Comparison of ENCODE assay signal across 26 mouse cellular contexts in the genomic region with DNA sequence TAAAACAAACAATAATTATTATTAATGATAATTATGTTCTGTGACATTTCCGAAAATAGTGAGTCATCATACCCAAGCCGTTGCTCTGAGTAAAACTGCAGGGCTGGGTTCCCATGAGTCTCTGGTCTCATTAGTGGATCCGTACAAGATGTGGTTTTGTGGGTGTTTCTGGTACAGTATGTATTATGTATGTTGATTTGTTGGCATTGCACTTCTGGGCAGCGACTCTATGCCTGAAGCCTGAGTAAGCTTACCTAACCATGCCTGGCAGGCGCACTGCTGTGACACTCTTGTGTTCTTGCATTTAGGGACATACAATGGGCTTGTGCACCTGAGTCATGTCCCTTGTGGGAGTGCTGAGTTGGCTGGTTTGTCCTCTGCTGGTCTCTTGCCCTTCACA.
DNase-seq lines count a peak whose midpoint lies in the region; ATAC-seq and TF ChIP-seq lines count a peak whose summit lies in the region.
"Had no signal": no experiment of that assay in that cellular context is flagged by ENCODE, and none has a peak within 500 bp of the region (broad histone marks: within the 10 kb centered on the region; RNA-seq: fewer than 3 reads in every experiment).

No protein-coding gene starts in this region.

- H3K4me3 ChIP-seq in forebrain, embryonic 10.5 days: no peak overlapping the region
- H3K4me3 ChIP-seq in forebrain, embryonic 14.5 days (ENCODE audit: low read depth, low read length): no peak overlapping the region
- no peak overlapping the region for H3K4me3 ChIP-seq in gastrocnemius, adult 2 months
- H3K4me3 ChIP-seq: forebrain, embryonic 13.5 days; heart, embryonic 12.5 days; heart, embryonic 15.5 days had no signal

- peaks cover 42% of the 10 kb centered on the region for H3K4me1 ChIP-seq in forebrain, embryonic 10.5 days
- H3K4me1 ChIP-seq in forebrain, embryonic 14.5 days (ENCODE audit: control insufficient read depth, insufficient read depth, low read length): peaks cover 33% of the 10 kb centered on the region

- intact Hi-C loops in gastrocnemius, adult 2 months (cut with DNase I): loop anchor here (5.0 kb wide), 1 partner anchor 88 kb away; no protein-coding TSS in a partner anchor

- no peak for TF ChIP-seq CTCF in gastrocnemius, adult 2 months (IDR thresholded peaks at IDR 0.05)

- no peaks in the 10 kb centered on the region for H3K27me3 ChIP-seq in forebrain, embryonic 10.5 days (ENCODE audit: poor library complexity, severe bottlenecking)
- no peaks in the 10 kb centered on the region for H3K27me3 ChIP-seq in forebrain, embryonic 14.5 days (replicated peaks; ENCODE audit: control insufficient read depth, insufficient read depth, low read length)
- H3K27me3 ChIP-seq: forebrain, embryonic 13.5 days had no signal

- ATAC-seq in forebrain, embryonic 14.5 days: no peak
- ATAC-seq: activated CD4-positive, CD25-positive, alpha-beta regulatory T cell, adult 4 months; forebrain, embryonic 13.5 days; hindbrain, postnatal 0 days; inflammation-experienced regulatory T-cells, adult 6 months; intestine, embryonic 16.5 days had no signal

- H3K9ac ChIP-seq in forebrain, embryonic 14.5 days (ENCODE audit: low read length): no peak overlapping the region
- H3K9ac ChIP-seq: forebrain, embryonic 13.5 days; heart, embryonic 12.5 days; heart, embryonic 15.5 days; hindbrain, embryonic 14.5 days had no signal

- no peaks in the 10 kb centered on the region for H3K36me3 ChIP-seq in forebrain, embryonic 10.5 days (replicated peaks)
- no peaks in the 10 kb centered on the region for H3K36me3 ChIP-seq in forebrain, embryonic 14.5 days (ENCODE audit: control insufficient read depth, insufficient read depth, low read length)
- H3K36me3 ChIP-seq: heart, embryonic 12.5 days; heart, embryonic 15.5 days had no signal

- WGBS in forebrain, embryonic 10.5 days: 95% methylated on average over 5 of the region's 5 CpGs
- 82% methylated on average over 5 of the region's 5 CpGs for WGBS in forebrain, embryonic 14.5 days

- H3K4me2 ChIP-seq in forebrain, embryonic 14.5 days (ENCODE audit: low read length): no peak overlapping the region
- H3K4me2 ChIP-seq: forebrain, embryonic 13.5 days; heart, embryonic 12.5 days; heart, embryonic 15.5 days; hindbrain, embryonic 14.5 days had no signal

- peaks cover 9% of the 10 kb centered on the region; the same call in 1 of the 2 replicates for H3K9me3 ChIP-seq in forebrain, embryonic 10.5 days
- no peaks in the 10 kb centered on the region for H3K9me3 ChIP-seq in forebrain, embryonic 14.5 days (replicated peaks; ENCODE audit: control insufficient read depth, low read length)
- H3K9me3 ChIP-seq: forebrain, embryonic 13.5 days; heart, embryonic 12.5 days; heart, embryonic 15.5 days had no signal

- DNase-seq in forebrain, embryonic 10.5 days (ENCODE audit: extremely low spot score, low spot score): no peak
- no peak for DNase-seq in forebrain, embryonic 14.5 days (ENCODE audit: low spot score)
- no peak for DNase-seq in gastrocnemius, adult 2 months
- no peak for DNase-seq in gastrocnemius, postnatal 25 days
- DNase-seq in retina, postnatal 1 day: peak; percentile 15
- DNase-seq in retina, embryonic 14.5 days (ENCODE audit: low spot score): no peak
- no peak for DNase-seq in B cell, adult 2 months
- DNase-seq in kidney, postnatal 4 days: no peak
- DNase-seq: adrenal gland, adult 8-10 months; adrenal gland, postnatal 25 days; cerebellum, adult 18-20 months; cerebellum, adult 9-10 months; cerebellum, postnatal 14 days; gastrocnemius, postnatal 36 days; heart, adult 18-20 months; heart, postnatal 10 days; heart, postnatal 36 days; kidney, adult 18-20 months had no signal

- 0 out of 2 replicates have a peak overlapping the region, but pooled peaks have one; percentile 12 for H3K27ac ChIP-seq in forebrain, embryonic 10.5 days
- no peak overlapping the region for H3K27ac ChIP-seq in forebrain, embryonic 14.5 days (ENCODE audit: low read depth, low read length)
- peak overlapping the region; percentile 39; the same call in 1 of the 2 replicates for H3K27ac ChIP-seq in gastrocnemius, adult 2 months
- H3K27ac ChIP-seq: heart, embryonic 15.5 days; hindbrain, embryonic 14.5 days; hindbrain, postnatal 0 days had no signal
